Mouse (Mus musculus): ENCODE data around the gene Nob1. TPM values are rescaled to one million over a fixed set of nuclear protein-coding genes. Genes with fewer than 3 reads are reported as not detected.
A peak's percentile ranks its signal among the peaks of the same experiment; 100 is the strongest.

Nob1 gene
- total and polyA plus RNA-seq, 2 experiments from 2014 or later = 29.7 to 56.0 TPM

GRCm38 (mm10) chr8:107389557-107389956 is 35.3 kb downstream of the Nob1 start:
- DNase-seq = peak; percentile 84
- 23% methylated on average over 8 of the region's 8 CpGs for WGBS
- Histone ChIP-seq H3K4me1 (ENCODE audit: insufficient read depth) (no peaks in the 10 kb centered on the region), H3K27me3 (ENCODE audit: insufficient read depth, low read length) (no peaks in the 10 kb centered on the region), H3K27ac (ENCODE audit: low read depth, low read length) (peak overlapping the region; percentile 54; the same call in 1 of the 2 replicates), H3K4me2 (ENCODE audit: low read depth) (no peak overlapping the region), H3K9ac (no peak overlapping the region), H3K4me3 (ENCODE audit: low read depth, low read length) (no peak overlapping the region), H3K36me3 (ENCODE audit: insufficient read depth) (no peaks in the 10 kb centered on the region; the same call in 1 of the 2 replicates), H3K9me3 (ENCODE audit: low read length) (no peaks in the 10 kb centered on the region)
- peak; percentile 68 for ATAC-seq
- TF ChIP-seq CTCF (IDR thresholded peaks at IDR 0.05; ENCODE audit: low read depth) = no peak

GRCm38 (mm10) chr8:107387861-107388260 is 37.0 kb downstream of the Nob1 start:
- Histone ChIP-seq H3K27ac (ENCODE audit: low read depth, low read length) (no peak overlapping the region), H3K4me1 (ENCODE audit: insufficient read depth) (no peaks in the 10 kb centered on the region), H3K36me3 (ENCODE audit: insufficient read depth) (no peaks in the 10 kb centered on the region; the same call in 1 of the 2 replicates), H3K4me3 (ENCODE audit: low read depth, low read length) (no peak overlapping the region), H3K9ac (no peak overlapping the region), H3K9me3 (ENCODE audit: low read length) (no peaks in the 10 kb centered on the region), H3K4me2 (ENCODE audit: low read depth) (no peak overlapping the region), H3K27me3 (ENCODE audit: insufficient read depth, low read length) (no peaks in the 10 kb centered on the region)
- ATAC-seq (no peak), DNase-seq (peak; percentile 28)
- TF ChIP-seq CTCF (IDR thresholded peaks at IDR 0.05; ENCODE audit: low read depth) = peak; percentile 34; the same call in 1 of the 2 replicates
- 58% methylated on average over 5 of the region's 5 CpGs for WGBS

GRCm38 (mm10) chr8:107386642-107387041 is 38.2 kb downstream of the Nob1 start:
- TF ChIP-seq CTCF (IDR thresholded peaks at IDR 0.05; ENCODE audit: low read depth) = peak; percentile 72
- Histone ChIP-seq H3K27ac (ENCODE audit: low read depth, low read length) (no peak overlapping the region), H3K36me3 (ENCODE audit: insufficient read depth) (no peaks in the 10 kb centered on the region; the same call in 1 of the 2 replicates), H3K27me3 (ENCODE audit: insufficient read depth, low read length) (no peaks in the 10 kb centered on the region), H3K4me2 (ENCODE audit: low read depth) (no peak overlapping the region), H3K9ac (no peak overlapping the region), H3K4me3 (ENCODE audit: low read depth, low read length) (no peak overlapping the region), H3K9me3 (ENCODE audit: low read length) (no peaks in the 10 kb centered on the region), H3K4me1 (ENCODE audit: insufficient read depth) (no peaks in the 10 kb centered on the region)
- WGBS = 24% methylated on average over 3 of the region's 3 CpGs
- ATAC-seq = no peak
- peak; percentile 78 for DNase-seq

GRCm38 (mm10) chr8:107386171-107386570 is 38.7 kb downstream of the Nob1 start:
- Histone ChIP-seq H3K4me2 (ENCODE audit: low read depth) (no peak overlapping the region), H3K4me1 (ENCODE audit: insufficient read depth) (no peaks in the 10 kb centered on the region), H3K4me3 (ENCODE audit: low read depth, low read length) (no peak overlapping the region), H3K9me3 (ENCODE audit: low read length) (no peaks in the 10 kb centered on the region), H3K27ac (ENCODE audit: low read depth, low read length) (no peak overlapping the region), H3K9ac (no peak overlapping the region), H3K27me3 (ENCODE audit: insufficient read depth, low read length) (no peaks in the 10 kb centered on the region), H3K36me3 (ENCODE audit: insufficient read depth) (no peaks in the 10 kb centered on the region; the same call in 1 of the 2 replicates)
- no peak for TF ChIP-seq CTCF (IDR thresholded peaks at IDR 0.05; ENCODE audit: low read depth)
- peak; percentile 11 for DNase-seq
- ATAC-seq = no peak
- WGBS = 33% methylated on average over 5 of the region's 5 CpGs

- no peak overlapping the region for H3K4me2 ChIP-seq (ENCODE audit: low read depth)
- no peaks in the 10 kb centered on the region for H3K9me3 ChIP-seq (ENCODE audit: low read length)
- no peak overlapping the region for H3K9ac ChIP-seq
- H3K4me3 ChIP-seq (ENCODE audit: low read depth, low read length) = no peak overlapping the region
- DNase-seq (no peak), ATAC-seq (no peak)
- H3K4me1 ChIP-seq (ENCODE audit: insufficient read depth) = no peaks in the 10 kb centered on the region
- peaks cover 4% of the 10 kb centered on the region; the same call in 1 of the 2 replicates for H3K36me3 ChIP-seq (ENCODE audit: insufficient read depth)
- no peak overlapping the region for H3K27ac ChIP-seq (ENCODE audit: low read depth, low read length)
- 53% methylated on average over 2 of the region's 2 CpGs for WGBS
- H3K27me3 ChIP-seq (ENCODE audit: insufficient read depth, low read length) = no peaks in the 10 kb centered on the region
- no peak for TF ChIP-seq CTCF (IDR thresholded peaks at IDR 0.05; ENCODE audit: low read depth)
These were observed 39.8 kb downstream of the Nob1 start for GRCm38 (mm10) chr8:107385063-107385462.

GRCm38 (mm10) chr8:107384651-107385050 is 40.2 kb downstream of the Nob1 start:
- H3K9me3 ChIP-seq (ENCODE audit: low read length) = no peaks in the 10 kb centered on the region
- H3K36me3 ChIP-seq (ENCODE audit: insufficient read depth) = peaks cover 6% of the 10 kb centered on the region; the same call in 1 of the 2 replicates
- no peak overlapping the region for H3K4me3 ChIP-seq (ENCODE audit: low read depth, low read length)
- no peak for TF ChIP-seq CTCF (IDR thresholded peaks at IDR 0.05; ENCODE audit: low read depth)
- H3K9ac ChIP-seq = no peak overlapping the region
- no peak overlapping the region for H3K27ac ChIP-seq (ENCODE audit: low read depth, low read length)
- DNase-seq (no peak), ATAC-seq (no peak)
- WGBS = 65% methylated on average over 5 of the region's 5 CpGs
- no peak overlapping the region for H3K4me2 ChIP-seq (ENCODE audit: low read depth)
- H3K27me3 ChIP-seq (ENCODE audit: insufficient read depth, low read length) = no peaks in the 10 kb centered on the region
- H3K4me1 ChIP-seq (ENCODE audit: insufficient read depth) = no peaks in the 10 kb centered on the region

- H3K4me2 ChIP-seq (ENCODE audit: low read depth) = no peak overlapping the region
- TF ChIP-seq CTCF (IDR thresholded peaks at IDR 0.05; ENCODE audit: low read depth) = no peak
- ATAC-seq (no peak), DNase-seq (no peak)
- H3K27me3 ChIP-seq (ENCODE audit: insufficient read depth, low read length) = no peaks in the 10 kb centered on the region
- H3K36me3 ChIP-seq (ENCODE audit: insufficient read depth) = peaks cover 9% of the 10 kb centered on the region; the same call in 1 of the 2 replicates
- H3K4me3 ChIP-seq (ENCODE audit: low read depth, low read length) = no peak overlapping the region
- H3K4me1 ChIP-seq (ENCODE audit: insufficient read depth) = no peaks in the 10 kb centered on the region
- 80% methylated on average over 4 of the region's 4 CpGs for WGBS
- H3K9me3 ChIP-seq (ENCODE audit: low read length) = no peaks in the 10 kb centered on the region
- H3K27ac ChIP-seq (ENCODE audit: low read depth, low read length) = no peak overlapping the region
- no peak overlapping the region for H3K9ac ChIP-seq
These were observed 42.0 kb downstream of the Nob1 start for GRCm38 (mm10) chr8:107382898-107383297.

Data from forebrain, postnatal 0 days (tissue).